Mouse (Mus musculus): ENCODE results near the gene Litaf.

The Litaf gene

DNA sequence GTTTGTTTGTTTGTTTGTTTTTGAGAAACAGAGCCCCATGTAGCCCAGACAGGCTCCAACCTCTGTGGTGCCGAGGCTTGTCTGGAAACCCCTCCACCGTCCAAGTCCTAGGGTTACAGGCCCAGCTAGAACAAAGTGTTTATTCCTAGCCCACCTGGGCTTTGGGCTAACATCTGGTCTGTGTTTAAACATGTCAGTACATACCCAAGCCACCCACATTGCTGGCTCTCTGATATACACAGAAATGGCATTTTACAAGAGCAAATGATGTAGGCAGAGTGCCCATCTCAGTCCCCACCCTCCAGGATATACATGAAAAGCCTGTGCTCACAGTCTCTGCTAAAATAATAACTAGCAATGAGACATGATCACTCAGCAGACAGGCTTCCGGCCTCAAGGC, 149.7 kb downstream of the Litaf start:
- no peak for ATAC-seq (ENCODE audit: low TSS enrichment)

DNA sequence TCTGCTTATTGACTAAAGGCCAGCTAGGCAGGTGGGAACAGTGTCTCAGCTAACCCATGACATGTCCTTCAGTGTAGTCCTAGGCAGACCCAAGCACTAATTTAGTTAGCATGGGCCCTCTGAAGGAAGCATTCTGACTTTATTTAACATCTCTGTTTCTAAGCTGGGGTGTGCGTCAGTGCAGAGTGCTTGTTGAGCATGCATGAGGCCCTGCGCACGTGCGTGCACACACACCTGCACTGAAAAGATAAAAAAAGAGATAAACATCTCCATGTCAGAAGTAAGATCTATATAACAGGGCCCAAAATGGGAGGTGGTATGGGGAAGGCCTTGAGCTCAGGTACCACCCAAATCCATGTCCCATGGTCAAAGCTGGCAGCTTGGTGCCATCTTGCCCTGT, 150.9 kb downstream of the Litaf start:
- ATAC-seq (ENCODE audit: low TSS enrichment), result no peak

DNA sequence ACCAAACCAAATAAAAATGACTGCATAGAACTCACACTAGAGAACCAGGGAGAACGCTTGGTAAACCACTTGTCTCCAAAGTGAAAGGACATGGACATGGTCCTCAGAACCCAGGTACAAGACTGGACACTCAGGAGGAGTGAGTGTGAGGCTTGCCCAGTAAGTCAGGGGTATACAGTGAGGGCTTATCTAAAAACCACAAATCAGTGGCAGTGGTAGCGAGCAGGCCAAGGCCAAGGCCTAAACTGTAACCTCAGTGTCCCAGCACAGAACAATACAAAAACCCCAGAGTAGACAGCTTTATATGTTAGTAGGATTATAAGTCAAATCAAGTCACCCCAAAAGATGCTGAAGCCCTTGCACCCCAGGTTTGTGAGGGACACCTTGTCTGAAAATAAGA, 154.9 kb downstream of the Litaf start:
- ATAC-seq (ENCODE audit: low TSS enrichment), result no peak

DNA sequence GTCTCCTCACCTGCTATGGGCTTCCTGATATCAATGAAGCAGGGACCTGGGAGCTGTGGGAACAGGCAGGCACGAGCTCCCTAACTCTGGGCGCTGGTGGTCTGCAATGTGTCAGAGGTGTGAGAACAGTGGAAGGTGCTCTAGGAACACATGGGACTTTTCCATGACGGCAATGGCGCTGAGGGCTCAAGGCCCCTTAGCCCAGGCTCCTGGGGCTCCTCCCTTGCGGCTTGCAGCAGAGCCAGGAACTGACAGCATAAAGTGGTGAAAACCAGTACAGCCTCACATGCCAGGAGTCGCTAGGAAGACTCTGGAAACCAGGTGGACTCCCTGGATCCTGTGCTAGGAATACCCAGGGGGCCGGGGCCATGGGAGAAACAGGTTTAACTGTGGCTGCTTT, 155.4 kb downstream of the Litaf start:
- no peak for ATAC-seq (ENCODE audit: low TSS enrichment)
